Mouse (Mus musculus): ENCODE measurements around the gene Bsdc1. TPM values are rescaled to one million over a fixed set of nuclear protein-coding genes. Genes with fewer than 3 reads are reported as not detected.
A peak's percentile ranks its signal among the peaks of the same experiment; 100 is the strongest.

The Bsdc1 gene
- polyA plus RNA-seq, 1 experiment from 2014 or later = 48.7 TPM

- no peak overlapping the region for H3K4me3 ChIP-seq (replicated peaks)
- peaks cover 42% of the 10 kb centered on the region for H3K4me1 ChIP-seq (replicated peaks)
- no peaks in the 10 kb centered on the region for H3K9me3 ChIP-seq (replicated peaks)
- DNase-seq (no peak), ATAC-seq (ENCODE audit: low read depth) (no peak)
- no peak overlapping the region for H3K4me2 ChIP-seq
- 74% methylated on average over 3 of the region's 3 CpGs for WGBS (ENCODE audit: insufficient replicate concordance)
- no peak overlapping the region for H3K9ac ChIP-seq
- H3K36me3 ChIP-seq = no peaks in the 10 kb centered on the region
- peaks cover 16% of the 10 kb centered on the region for H3K27me3 ChIP-seq
- no peak overlapping the region for H3K27ac ChIP-seq
Observed at GRCm38 (mm10) chr4:129505511-129505910, 44.1 kb downstream of the Bsdc1 start.

- H3K4me3 ChIP-seq (replicated peaks) = no peak overlapping the region
- peaks cover 30% of the 10 kb centered on the region for H3K27me3 ChIP-seq
- peaks cover 22% of the 10 kb centered on the region for H3K4me1 ChIP-seq (replicated peaks)
- DNase-seq = no peak
- H3K36me3 ChIP-seq = no peaks in the 10 kb centered on the region
- H3K4me2 ChIP-seq = no peak overlapping the region
- H3K9me3 ChIP-seq (replicated peaks) = no peaks in the 10 kb centered on the region
- no peak overlapping the region for H3K27ac ChIP-seq
- H3K9ac ChIP-seq = no peak overlapping the region
- no peak for ATAC-seq (ENCODE audit: low read depth)
- 43% methylated on average over 9 of the region's 10 CpGs for WGBS (ENCODE audit: insufficient replicate concordance)
Observed at GRCm38 (mm10) chr4:129507434-129508236, 46.3 kb downstream of the Bsdc1 start.

- no peaks in the 10 kb centered on the region for H3K36me3 ChIP-seq
- peaks cover 31% of the 10 kb centered on the region for H3K27me3 ChIP-seq
- no peak overlapping the region for H3K4me3 ChIP-seq (replicated peaks)
- no peak overlapping the region for H3K27ac ChIP-seq
- DNase-seq (no peak), ATAC-seq (ENCODE audit: low read depth) (no peak)
- 48% methylated on average over 3 of the region's 3 CpGs for WGBS (ENCODE audit: insufficient replicate concordance)
- peaks cover 20% of the 10 kb centered on the region for H3K4me1 ChIP-seq (replicated peaks)
- no peak overlapping the region for H3K9ac ChIP-seq
- H3K9me3 ChIP-seq (replicated peaks) = no peaks in the 10 kb centered on the region
- no peak overlapping the region for H3K4me2 ChIP-seq
Observed at GRCm38 (mm10) chr4:129508237-129508515, 46.8 kb downstream of the Bsdc1 start.

- H3K4me1 ChIP-seq (replicated peaks) = peaks cover 21% of the 10 kb centered on the region
- H3K36me3 ChIP-seq = no peaks in the 10 kb centered on the region
- ATAC-seq (ENCODE audit: low read depth) (no peak), DNase-seq (no peak)
- H3K9ac ChIP-seq = no peak overlapping the region
- H3K4me2 ChIP-seq = no peak overlapping the region
- H3K9me3 ChIP-seq (replicated peaks) = no peaks in the 10 kb centered on the region
- WGBS (ENCODE audit: insufficient replicate concordance) = 52% methylated on average over 15 of the region's 15 CpGs
- no peak overlapping the region for H3K27ac ChIP-seq
- peaks cover 39% of the 10 kb centered on the region for H3K27me3 ChIP-seq
- no peak overlapping the region for H3K4me3 ChIP-seq (replicated peaks)
Observed at GRCm38 (mm10) chr4:129508834-129509600, 47.6 kb downstream of the Bsdc1 start.

GRCm38 (mm10) chr4:129509650-129510049, 48.3 kb downstream of the Bsdc1 start:
- Histone ChIP-seq H3K27ac (no peak overlapping the region), H3K9ac (no peak overlapping the region), H3K4me1 (replicated peaks) (peaks cover 23% of the 10 kb centered on the region), H3K27me3 (peaks cover 44% of the 10 kb centered on the region), H3K36me3 (no peaks in the 10 kb centered on the region), H3K4me2 (no peak overlapping the region), H3K4me3 (replicated peaks) (no peak overlapping the region), H3K9me3 (replicated peaks) (no peaks in the 10 kb centered on the region)
- 49% methylated on average over 3 of the region's 3 CpGs for WGBS (ENCODE audit: insufficient replicate concordance)
- DNase-seq (no peak), ATAC-seq (ENCODE audit: low read depth) (no peak)

GRCm38 (mm10) chr4:129510723-129511412, 49.5 kb downstream of the Bsdc1 start:
- Histone ChIP-seq H3K4me1 (replicated peaks) (peaks cover 32% of the 10 kb centered on the region), H3K27ac (no peak overlapping the region), H3K4me3 (replicated peaks) (no peak overlapping the region), H3K9me3 (replicated peaks) (no peaks in the 10 kb centered on the region), H3K4me2 (no peak overlapping the region), H3K9ac (no peak overlapping the region), H3K27me3 (peaks cover 44% of the 10 kb centered on the region), H3K36me3 (peaks cover 9% of the 10 kb centered on the region; the same call in 1 of the 2 replicates)
- DNase-seq (no peak), ATAC-seq (ENCODE audit: low read depth) (no peak)
- WGBS (ENCODE audit: insufficient replicate concordance) = 64% methylated on average over 6 of the region's 6 CpGs

- no peak for DNase-seq
- ATAC-seq (ENCODE audit: low read depth) = no peak
- no peak overlapping the region for H3K9ac ChIP-seq
- WGBS (ENCODE audit: insufficient replicate concordance) = 62% methylated on average over 6 of the region's 6 CpGs
- H3K4me3 ChIP-seq (replicated peaks) = no peak overlapping the region
- peaks cover 34% of the 10 kb centered on the region for H3K4me1 ChIP-seq (replicated peaks)
- H3K9me3 ChIP-seq (replicated peaks) = no peaks in the 10 kb centered on the region
- no peak overlapping the region for H3K27ac ChIP-seq
- no peak overlapping the region for H3K4me2 ChIP-seq
- peaks cover 44% of the 10 kb centered on the region for H3K27me3 ChIP-seq
- peaks cover 14% of the 10 kb centered on the region for H3K36me3 ChIP-seq
Observed at GRCm38 (mm10) chr4:129511413-129512096, 50.2 kb downstream of the Bsdc1 start.

- H3K27me3 ChIP-seq = peaks cover 44% of the 10 kb centered on the region
- H3K4me2 ChIP-seq = peak within 1 kb of the TSS; percentile 98
- H3K4me3 ChIP-seq (replicated peaks) = peak within 1 kb of the TSS; percentile 72
- H3K27ac ChIP-seq = peak within 1 kb of the TSS; percentile 73
- DNase-seq = peak; percentile 75
- peaks cover 31% of the 10 kb centered on the region for H3K36me3 ChIP-seq
- peak; percentile 76 for ATAC-seq (ENCODE audit: low read depth)
- H3K9ac ChIP-seq = peak within 1 kb of the TSS; percentile 83
- 7% methylated on average over 47 of the region's 47 CpGs for WGBS (ENCODE audit: insufficient replicate concordance)
- peaks cover 38% of the 10 kb centered on the region for H3K4me1 ChIP-seq (replicated peaks)
- H3K9me3 ChIP-seq (replicated peaks) = no peaks in the 10 kb centered on the region
Observed at GRCm38 (mm10) chr4:129513086-129513767, 51.8 kb downstream of the Bsdc1 start, which contains the start of gene Marcksl1. Gene Marcksl1 (plus strand): TSS chr4:129513581.

- Histone ChIP-seq H3K9me3 (replicated peaks) (no peaks in the 10 kb centered on the region), H3K27me3 (peaks cover 42% of the 10 kb centered on the region), H3K4me3 (replicated peaks) (peak overlapping the region; percentile 72), H3K9ac (peak overlapping the region; percentile 83), H3K4me2 (peak overlapping the region; percentile 98), H3K4me1 (replicated peaks) (peaks cover 37% of the 10 kb centered on the region), H3K36me3 (peaks cover 37% of the 10 kb centered on the region), H3K27ac (peak overlapping the region; percentile 73)
- peak; percentile 43 for ATAC-seq (ENCODE audit: low read depth)
- no peak for DNase-seq
- WGBS (ENCODE audit: insufficient replicate concordance) = under 1% methylated on average over 44 of the region's 57 CpGs
Observed at GRCm38 (mm10) chr4:129513891-129514290, 52.5 kb downstream of the Bsdc1 start.

- H3K4me2 ChIP-seq = peak overlapping the region; percentile 98
- peaks cover 40% of the 10 kb centered on the region for H3K27me3 ChIP-seq
- 3% methylated on average over 34 of the region's 35 CpGs for WGBS (ENCODE audit: insufficient replicate concordance)
- ATAC-seq (ENCODE audit: low read depth) (peak; percentile 63), DNase-seq (no peak)
- H3K9ac ChIP-seq = peak overlapping the region; percentile 83
- peak overlapping the region; percentile 72 for H3K4me3 ChIP-seq (replicated peaks)
- H3K27ac ChIP-seq = peak overlapping the region; percentile 73
- H3K36me3 ChIP-seq = peaks cover 41% of the 10 kb centered on the region
- H3K4me1 ChIP-seq (replicated peaks) = peaks cover 33% of the 10 kb centered on the region
- no peaks in the 10 kb centered on the region for H3K9me3 ChIP-seq (replicated peaks)
Observed at GRCm38 (mm10) chr4:129514300-129514898, 53.0 kb downstream of the Bsdc1 start.
